Mouse (Mus musculus): ENCODE results near the gene Snapc3.

GRCm38 (mm10) chr4:83379746-83380145, 37.8 kb upstream of the Snapc3 start:
- TF ChIP-seq CTCF (IDR thresholded peaks at IDR 0.05; ENCODE audit: low read depth) (no peak), EP300 (IDR thresholded peaks at IDR 0.05; ENCODE audit: low read depth) (no peak)

All from heart, postnatal 0 days (tissue).